Comparison of ENCODE assay signal across 9 mouse cellular contexts in genomic region chr10:91240856-91241610, GRCm38 (mm10). TPM values are rescaled to one million over a fixed set of nuclear protein-coding genes. Genes with fewer than 3 reads are reported as not detected.
DNase-seq lines count a peak whose midpoint lies in the region; ATAC-seq and TF ChIP-seq lines count a peak whose summit lies in the region.
"Had no signal": no experiment of that assay in that cellular context is flagged by ENCODE, and none has a peak within 500 bp of the region (broad histone marks: within the 10 kb centered on the region; RNA-seq: fewer than 3 reads in every experiment).

No protein-coding gene starts in this region.

- TF ChIP-seq EP300 in stomach, postnatal 0 days (optimal IDR thresholded peaks at IDR 0.05) = no peak

- no peak for DNase-seq in spleen, adult 2 months (ENCODE audit: low read depth in 1 of 2, low spot score in 2 of 2)
- no peak for DNase-seq in spleen, postnatal 14 days (ENCODE audit: low spot score in 2 of 2)
- peak; percentile 57 to 82 for DNase-seq in gastrocnemius, postnatal 4 days (ENCODE audit: low spot score in 2 of 2)
- peak; percentile 83 for DNase-seq in lung, postnatal 10 days
- DNase-seq in stomach, postnatal 0 days (ENCODE audit: low spot score) = peak; percentile 85
- DNase-seq in liver = no peak
- DNase-seq in thymus, postnatal 14 days = no peak
- DNase-seq: liver, embryonic 13.5 days had no signal

- no peaks in the 10 kb centered on the region for H3K36me3 ChIP-seq in spleen, adult 2 months (ENCODE audit: control insufficient read depth, insufficient read depth, low read length)
- no peaks in the 10 kb centered on the region for H3K36me3 ChIP-seq in intestine, embryonic 16.5 days (ENCODE audit: control insufficient read depth, insufficient read depth, low read length)
- H3K36me3 ChIP-seq in stomach, postnatal 0 days (ENCODE audit: control insufficient read depth, insufficient read depth, low read length) = no peaks in the 10 kb centered on the region
- H3K36me3 ChIP-seq: liver, embryonic 13.5 days had no signal

- no peak for TF ChIP-seq POLR2A in spleen, adult 2 months (IDR thresholded peaks at IDR 0.05; ENCODE audit: low read depth, low read length)

- no peaks in the 10 kb centered on the region for H3K27me3 ChIP-seq in spleen, adult 2 months (ENCODE audit: control insufficient read depth, insufficient read depth, low read length)
- H3K27me3 ChIP-seq in intestine, embryonic 16.5 days (replicated peaks; ENCODE audit: control insufficient read depth, insufficient read depth, low read length) = no peaks in the 10 kb centered on the region
- H3K27me3 ChIP-seq in stomach, postnatal 0 days (ENCODE audit: control insufficient read depth, insufficient read depth, low read length) = no peaks in the 10 kb centered on the region
- H3K27me3 ChIP-seq: liver, embryonic 13.5 days had no signal

- no peak overlapping the region for H3K4me3 ChIP-seq in spleen, adult 2 months (ENCODE audit: extremely low read depth, insufficient read depth, insufficient read length)
- H3K4me3 ChIP-seq in intestine, embryonic 16.5 days (ENCODE audit: low read length) = no peak overlapping the region
- no peak overlapping the region for H3K4me3 ChIP-seq in stomach, postnatal 0 days (ENCODE audit: low read depth, low read length)
- H3K4me3 ChIP-seq: liver, embryonic 13.5 days had no signal

- no peak overlapping the region for H3K9ac ChIP-seq in intestine, embryonic 16.5 days (ENCODE audit: low read depth, low read length)
- H3K9ac ChIP-seq in stomach, postnatal 0 days (ENCODE audit: low read length) = no peak overlapping the region
- H3K9ac ChIP-seq: liver, embryonic 13.5 days had no signal

- H3K27ac ChIP-seq in spleen, adult 2 months (ENCODE audit: insufficient read depth, low read length) = peak overlapping the region; percentile 26; the same call in 1 of the 2 replicates
- H3K27ac ChIP-seq in intestine, embryonic 16.5 days (ENCODE audit: low read length) = peak overlapping the region; percentile 75
- peak overlapping the region; percentile 41 for H3K27ac ChIP-seq in stomach, postnatal 0 days (replicated peaks)
- H3K27ac ChIP-seq: liver, embryonic 13.5 days had no signal

- WGBS in spleen, adult 2 months = 65% methylated on average over 10 of the region's 10 CpGs
- WGBS in intestine, embryonic 16.5 days = 41% methylated on average over 10 of the region's 10 CpGs
- 19% methylated on average over 10 of the region's 10 CpGs for WGBS in stomach, postnatal 0 days

- H3K4me1 ChIP-seq in spleen, adult 2 months (ENCODE audit: control insufficient read depth, insufficient read depth, insufficient read length) = no peaks in the 10 kb centered on the region
- H3K4me1 ChIP-seq in intestine, embryonic 16.5 days (ENCODE audit: control insufficient read depth, insufficient read depth, low read length) = peaks cover 15% of the 10 kb centered on the region
- H3K4me1 ChIP-seq in stomach, postnatal 0 days (replicated peaks; ENCODE audit: control insufficient read depth, insufficient read depth) = peaks cover 5% of the 10 kb centered on the region; the same call in 1 of the 2 replicates
- H3K4me1 ChIP-seq: liver, embryonic 13.5 days had no signal

- ATAC-seq in intestine, embryonic 16.5 days = peak; percentile 61; the same call in 1 of the 2 replicates
- peak; percentile 92 for ATAC-seq in stomach, postnatal 0 days (ENCODE audit: low FRiP score, low TSS enrichment)

- H3K4me2 ChIP-seq in intestine, embryonic 16.5 days (ENCODE audit: low read depth, low read length) = peak overlapping the region; percentile 4; the same call in 1 of the 2 replicates
- peak overlapping the region; percentile 35 for H3K4me2 ChIP-seq in stomach, postnatal 0 days (replicated peaks; ENCODE audit: low read depth)
- H3K4me2 ChIP-seq: liver, embryonic 13.5 days had no signal

- TF ChIP-seq CTCF in spleen, adult 2 months (IDR thresholded peaks at IDR 0.05; ENCODE audit: extremely low read depth, insufficient read depth, insufficient read length, insufficient replicate concordance) = no peak
- no peak for TF ChIP-seq CTCF in stomach, postnatal 0 days (IDR thresholded peaks at IDR 0.05; ENCODE audit: low read depth)

- H3K9me3 ChIP-seq in intestine, embryonic 16.5 days (ENCODE audit: control insufficient read depth, low read length) = no peaks in the 10 kb centered on the region
- no peaks in the 10 kb centered on the region for H3K9me3 ChIP-seq in stomach, postnatal 0 days (ENCODE audit: control insufficient read depth, low read length)
- H3K9me3 ChIP-seq: liver, embryonic 13.5 days had no signal

RNA-seq across cellular contexts. Expression of gene Tmpo, which starts 59.9 kb away (rescaled TPM):
- polyA plus RNA-seq in spleen, adult 2 months (2012; rRNA removed) = 37.0 and 65.6 TPM in 2 replicates
- total RNA-seq in gastrocnemius, postnatal 4 days (2021) = 100 to 1,000 TPM; 170 to 177 TPM
- polyA plus RNA-seq in intestine, embryonic 16.5 days (2015; fragmentation: Nextera tagmentation; extraction: Ambion mirVana) = 110 and 111 TPM in 2 replicates
- 57.1 and 59.6 TPM in 2 replicates for polyA plus RNA-seq in stomach, postnatal 0 days (2015; fragmentation: Nextera tagmentation; extraction: Ambion mirVana)

Comparison
In these comparisons a context has a peak if more than half of its experiments do, and no peak if none do; other contexts are left out.
1. DNase-seq: peak in gastrocnemius, postnatal 4 days (2 of 2), lung, postnatal 10 days (single experiment) and stomach, postnatal 0 days (single experiment); none in spleen, adult 2 months (0 of 2), spleen, postnatal 14 days (0 of 2), liver (single experiment) and thymus, postnatal 14 days (single experiment).
2. Peak in every context shown above with its lines, with median percentiles within 50 percentile points of each other: H3K27ac ChIP-seq.